Mouse (Mus musculus) erythroblast, embryonic 14.5 days (primary cell): ENCODE results near the gene Slc35f6. TPM values are rescaled to one million over a fixed set of nuclear protein-coding genes. Genes with fewer than 3 reads are reported as not detected.

Source experiments
- H3K27me3 ChIP-seq: 2 replicates; pipeline ENCODE4 v1.6.1; 2012; ENCODE audit warnings: inconsistent platforms; ENCODE audit not compliant: control insufficient read depth
- H3K36me3 ChIP-seq: 2 replicates; pipeline ENCODE4 v1.6.1; 2012; ENCODE audit warnings: mild to moderate bottlenecking, inconsistent platforms; ENCODE audit not compliant: control insufficient read depth
- H3K4me1 ChIP-seq: 2 replicates; pipeline ENCODE4 v1.6.1; 2012; ENCODE audit warnings: inconsistent platforms; ENCODE audit not compliant: control insufficient read depth
- H3K4me3 ChIP-seq: replicated peaks from 2 replicates; pipeline ENCODE3; 2012; ENCODE audit warnings: moderate library complexity, mild to moderate bottlenecking, inconsistent platforms
- H3K9me3 ChIP-seq: 2 replicates; pipeline ENCODE4 v1.6.1; 2012; ENCODE audit warnings: low read length, inconsistent platforms, mixed read lengths; ENCODE audit not compliant: control insufficient read depth
- GATA1 ChIP-seq: IDR thresholded peaks from 2 replicates; pipeline ENCODE4 v1.6.1; 2012; ENCODE audit warnings: low read length, inconsistent platforms, mixed read lengths
- TAL1 ChIP-seq: IDR thresholded peaks from 3 replicates; pipeline ENCODE4 v1.6.1; 2012; ENCODE audit warnings: low read length, inconsistent platforms, mixed read lengths
- polyA plus RNA-seq: library from polyadenylated mRNA; stranded (reverse); fragments of >175 nt; gene quantifications from 2 replicates; pipeline ENCODE4 v1.2.3, GENCODE M21; 2012

The Slc35f6 gene
- polyA plus RNA-seq, 1 experiment = 0.45 TPM

DNA sequence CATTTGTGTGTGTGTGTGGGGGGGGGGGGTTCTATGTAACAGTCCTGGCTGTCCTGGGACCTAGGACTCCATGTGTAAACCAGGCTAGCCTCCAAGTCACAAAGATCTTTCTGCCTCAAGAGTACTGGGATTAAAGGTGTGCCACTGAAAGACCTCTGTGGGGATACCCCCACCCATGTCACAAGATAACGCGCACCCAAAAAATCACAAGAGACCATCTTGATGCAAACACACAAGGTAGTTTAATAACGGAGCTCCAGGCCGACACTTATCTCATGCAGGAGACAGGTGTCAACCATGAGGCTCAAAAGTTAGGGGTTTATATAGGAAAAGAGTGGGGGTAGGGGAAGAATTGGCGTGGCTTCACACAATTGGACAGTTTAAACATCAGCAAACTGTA is 13.1 kb downstream of the Slc35f6 start:
- no peak for TF ChIP-seq GATA1
- no peak for TF ChIP-seq TAL1
- Histone ChIP-seq H3K27me3 (no peaks in the 10 kb centered on the region), H3K36me3 (peaks cover 27% of the 10 kb centered on the region), H3K4me3 (no peak overlapping the region), H3K9me3 (peaks cover 17% of the 10 kb centered on the region), H3K4me1 (peaks cover 7% of the 10 kb centered on the region)

DNA sequence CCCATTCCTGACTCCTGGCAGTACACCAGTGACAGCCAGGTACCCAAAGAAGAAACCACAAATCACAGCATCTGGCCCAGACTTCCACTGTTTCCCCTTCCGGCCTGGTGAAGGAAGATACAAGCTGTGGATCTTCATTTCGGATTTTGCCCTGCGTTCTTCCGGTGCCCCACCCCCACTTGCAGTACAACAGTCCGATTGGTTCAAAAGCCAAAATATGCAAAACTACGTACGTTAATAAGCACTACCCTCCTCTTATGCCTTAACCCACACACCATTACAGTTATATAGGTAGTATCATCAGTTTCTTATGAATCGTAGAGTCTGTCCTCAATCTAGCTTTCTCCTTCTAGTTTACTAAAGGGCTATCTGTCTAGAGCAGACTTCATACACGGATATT is 17.6 kb downstream of the Slc35f6 start:
- Histone ChIP-seq H3K36me3 (peaks cover 29% of the 10 kb centered on the region), H3K4me3 (no peak overlapping the region), H3K27me3 (no peaks in the 10 kb centered on the region), H3K9me3 (peaks cover 14% of the 10 kb centered on the region), H3K4me1 (peaks cover 40% of the 10 kb centered on the region)
- TF ChIP-seq TAL1 = no peak
- no peak for TF ChIP-seq GATA1

DNA sequence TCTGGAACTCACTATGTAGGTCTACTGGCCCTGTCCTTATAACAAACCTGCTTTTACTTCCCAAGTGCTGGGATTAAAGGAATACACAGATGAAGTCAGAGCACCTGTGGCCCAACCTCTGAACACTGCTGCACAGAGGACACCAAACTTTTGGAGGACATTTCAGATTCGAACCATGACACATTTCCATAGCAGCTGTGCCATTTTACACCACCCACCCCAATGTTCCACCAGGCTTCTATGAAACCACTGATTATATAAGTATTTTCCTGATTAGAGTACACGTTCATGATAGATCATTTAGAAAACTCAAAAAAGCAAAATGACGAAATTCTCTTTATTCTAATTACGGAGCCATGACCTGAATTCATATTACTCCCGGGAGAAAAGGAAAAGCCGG is 18.2 kb downstream of the Slc35f6 start:
- TF ChIP-seq TAL1 = no peak
- no peak for TF ChIP-seq GATA1
- no peaks in the 10 kb centered on the region for H3K27me3 ChIP-seq
- H3K4me3 ChIP-seq = peak overlapping the region; percentile 79
- H3K36me3 ChIP-seq = peaks cover 36% of the 10 kb centered on the region
- H3K9me3 ChIP-seq = peaks cover 8% of the 10 kb centered on the region
- peaks cover 40% of the 10 kb centered on the region for H3K4me1 ChIP-seq

DNA sequence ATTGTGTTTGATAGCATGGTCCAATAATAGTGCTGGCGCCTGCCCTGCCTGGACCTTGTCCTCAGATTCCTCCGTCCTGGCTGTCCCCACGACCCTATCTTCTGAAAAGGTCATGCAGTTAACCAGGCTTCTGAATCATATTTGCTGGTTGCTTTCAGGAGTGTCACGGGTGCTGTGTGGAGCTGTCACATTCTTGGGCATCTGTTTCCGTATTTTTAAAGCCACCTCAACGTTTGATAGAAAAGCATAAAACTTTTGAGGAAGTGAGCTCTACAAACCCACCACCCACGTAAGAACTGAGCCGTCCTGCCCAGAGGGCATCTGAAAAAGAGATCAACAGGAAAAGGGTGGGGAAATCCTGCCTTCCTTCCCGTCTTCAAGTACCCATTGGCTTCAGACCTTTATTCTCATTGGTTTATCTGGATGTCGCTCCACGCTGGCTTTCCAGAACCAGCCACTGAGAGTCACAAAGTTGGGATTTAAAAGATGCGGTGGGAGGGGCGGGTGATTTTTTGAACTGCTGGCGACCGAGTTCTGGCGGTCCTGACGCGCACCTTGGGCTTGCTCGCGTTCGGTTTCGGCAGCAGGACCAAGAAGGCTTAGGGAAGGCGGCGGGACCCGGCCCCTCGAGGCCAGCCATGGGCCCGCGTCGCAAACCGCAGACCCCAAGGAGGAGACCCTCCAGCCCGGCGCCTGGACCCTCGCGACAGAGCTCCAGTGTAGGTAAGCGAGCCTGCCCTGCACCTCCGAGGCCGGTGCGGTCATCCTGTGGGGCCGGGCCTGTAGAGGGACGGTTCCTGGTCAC is 18.9 kb downstream of the Slc35f6 start, which contains the start of gene Cenpa:
TSS of gene Cenpa (plus strand) at position 387 of the 805 bp plus-strand sequence.
- Histone ChIP-seq H3K9me3 (peaks cover 2% of the 10 kb centered on the region), H3K4me1 (peaks cover 40% of the 10 kb centered on the region), H3K4me3 (peak within 1 kb of the TSS; percentile 79), H3K36me3 (peaks cover 42% of the 10 kb centered on the region), H3K27me3 (no peaks in the 10 kb centered on the region)
- TF ChIP-seq GATA1 (no peak), TAL1 (no peak)

DNA sequence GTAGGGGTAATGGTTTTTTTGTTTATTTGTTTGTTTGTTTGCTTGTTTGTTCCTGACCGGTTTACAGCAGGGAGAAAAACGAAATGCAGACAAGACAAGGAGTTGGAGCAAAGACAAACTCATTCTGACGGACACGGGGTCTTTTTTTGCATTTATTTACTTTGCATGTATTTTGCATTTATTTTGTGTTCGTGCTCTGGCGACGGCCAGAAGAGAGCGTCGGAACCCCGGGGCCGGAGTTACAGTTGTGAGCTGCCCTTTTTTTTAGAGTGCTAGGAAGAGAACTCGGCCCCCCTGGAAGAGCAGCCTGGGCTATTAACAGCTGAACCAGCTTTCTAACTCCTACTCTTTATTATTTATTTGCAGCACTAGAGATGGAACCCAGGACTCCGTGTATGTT is 19.5 kb downstream of the Slc35f6 start:
- H3K36me3 ChIP-seq = peaks cover 48% of the 10 kb centered on the region
- H3K4me3 ChIP-seq = peak overlapping the region; percentile 79
- H3K4me1 ChIP-seq = peaks cover 40% of the 10 kb centered on the region
- TF ChIP-seq TAL1 (no peak), GATA1 (no peak)
- no peaks in the 10 kb centered on the region for H3K27me3 ChIP-seq
- no peaks in the 10 kb centered on the region for H3K9me3 ChIP-seq

DNA sequence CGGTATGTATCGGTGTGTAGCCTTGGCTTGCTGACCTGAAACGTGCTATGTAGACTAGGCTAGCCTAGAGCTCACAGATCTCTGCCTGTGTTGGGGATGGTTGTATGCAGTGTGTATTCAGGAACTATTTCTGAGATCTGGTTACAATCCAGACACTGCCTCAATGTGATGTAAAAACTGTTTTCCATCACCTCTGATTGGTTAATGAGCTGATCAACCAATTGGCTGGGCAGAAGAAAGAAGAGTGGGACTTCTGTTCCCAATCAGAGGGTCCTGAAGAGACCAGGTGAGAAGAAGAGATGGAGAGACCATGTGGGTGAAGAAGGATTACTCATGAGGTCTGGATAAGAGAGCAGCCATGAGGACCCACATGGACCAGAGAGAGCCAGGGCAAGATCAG is 20.0 kb downstream of the Slc35f6 start:
- peaks cover 40% of the 10 kb centered on the region for H3K4me1 ChIP-seq
- H3K9me3 ChIP-seq = no peaks in the 10 kb centered on the region
- no peaks in the 10 kb centered on the region for H3K27me3 ChIP-seq
- H3K4me3 ChIP-seq = peak overlapping the region; percentile 79
- TF ChIP-seq TAL1 = no peak
- TF ChIP-seq GATA1 = no peak
- peaks cover 53% of the 10 kb centered on the region for H3K36me3 ChIP-seq

DNA sequence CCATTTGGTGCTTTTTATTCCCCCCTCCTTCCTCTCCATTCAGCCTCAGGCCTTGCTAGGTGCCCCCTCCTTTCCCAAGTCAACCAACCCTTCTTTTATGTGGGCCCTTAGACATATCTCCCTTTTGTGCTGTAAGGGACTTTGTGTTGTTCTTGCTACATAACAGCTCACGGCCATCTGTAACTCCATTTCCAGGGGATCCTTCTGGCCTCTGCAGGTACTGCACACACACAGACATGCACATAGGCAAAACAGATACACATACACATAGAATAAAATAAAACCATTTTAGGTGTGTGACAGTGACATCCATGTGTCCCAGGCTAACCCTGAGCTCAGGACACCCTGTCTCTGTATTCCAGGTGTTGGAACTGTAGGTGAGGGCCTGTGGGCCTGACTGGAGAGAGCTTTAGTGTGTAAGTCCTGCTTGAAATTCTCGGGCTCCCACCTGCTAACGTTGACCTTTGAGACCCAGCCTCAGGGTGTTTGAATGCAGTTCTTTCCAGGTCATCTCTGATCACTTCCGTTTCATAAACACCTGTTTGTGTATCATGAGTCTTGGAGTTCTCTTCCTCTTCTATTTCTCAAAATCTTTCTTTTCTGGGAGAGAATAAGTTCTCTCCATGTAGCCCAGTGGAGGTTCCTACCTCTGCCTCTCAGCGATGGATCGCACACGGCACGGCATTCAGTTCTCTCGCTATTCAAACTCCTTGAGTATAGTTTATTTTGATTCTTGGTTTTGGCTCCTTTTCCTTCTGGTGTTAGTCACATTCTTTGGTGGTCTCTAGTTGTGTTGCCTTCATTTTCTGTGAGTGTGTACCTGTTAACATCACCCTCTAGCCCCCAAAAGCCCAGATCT is 21.1 kb downstream of the Slc35f6 start:
- H3K27me3 ChIP-seq = no peaks in the 10 kb centered on the region
- peak overlapping the region; percentile 79 for H3K4me3 ChIP-seq
- TF ChIP-seq GATA1 (no peak), TAL1 (no peak)
- H3K36me3 ChIP-seq = peaks cover 65% of the 10 kb centered on the region
- peaks cover 41% of the 10 kb centered on the region for H3K4me1 ChIP-seq
- H3K9me3 ChIP-seq = no peaks in the 10 kb centered on the region

DNA sequence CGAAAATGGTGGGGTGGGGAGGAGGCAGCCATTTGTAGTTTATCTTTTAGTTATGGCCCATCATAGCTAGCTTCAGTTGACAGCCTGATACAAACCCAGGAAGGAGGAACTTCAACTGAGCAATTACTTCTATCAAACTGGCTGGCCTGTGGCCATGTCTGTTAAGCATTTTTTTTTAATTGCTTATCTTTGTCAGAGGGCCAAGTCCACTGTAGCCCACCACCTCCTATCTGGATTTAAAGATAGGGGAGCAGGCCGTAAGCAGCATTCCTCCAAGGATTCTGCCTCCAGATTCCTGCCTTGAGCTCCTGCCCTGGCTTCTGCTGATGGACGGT is 21.7 kb downstream of the Slc35f6 start:
- H3K27me3 ChIP-seq = no peaks in the 10 kb centered on the region
- H3K4me3 ChIP-seq = peak overlapping the region; percentile 79
- H3K4me1 ChIP-seq = peaks cover 41% of the 10 kb centered on the region
- H3K9me3 ChIP-seq = no peaks in the 10 kb centered on the region
- TF ChIP-seq TAL1 (no peak), GATA1 (no peak)
- peaks cover 71% of the 10 kb centered on the region for H3K36me3 ChIP-seq

DNA sequence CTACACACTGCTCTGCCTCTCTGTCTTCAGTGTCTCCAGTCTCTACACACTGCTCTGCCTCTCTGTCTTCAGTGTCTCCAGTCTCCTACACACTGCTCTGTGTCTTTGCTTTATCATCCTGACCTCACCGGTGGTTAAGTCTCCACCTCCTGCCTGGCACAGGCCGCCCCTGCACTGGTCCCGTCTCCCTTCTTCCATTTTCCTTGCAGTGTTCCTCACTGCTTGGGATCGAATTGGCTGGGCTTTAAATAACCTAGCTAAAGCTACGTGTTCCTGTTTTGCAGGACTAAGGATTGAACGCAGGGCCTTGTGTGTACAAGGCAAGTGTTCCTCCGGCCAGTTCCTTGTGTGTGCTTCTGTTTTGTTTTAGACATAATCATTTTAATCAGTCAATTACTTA is 22.4 kb downstream of the Slc35f6 start:
- Histone ChIP-seq H3K4me1 (peaks cover 40% of the 10 kb centered on the region), H3K27me3 (no peaks in the 10 kb centered on the region), H3K4me3 (no peak overlapping the region), H3K36me3 (peaks cover 77% of the 10 kb centered on the region), H3K9me3 (no peaks in the 10 kb centered on the region)
- no peak for TF ChIP-seq GATA1
- no peak for TF ChIP-seq TAL1
